Mouse (Mus musculus) limb, embryonic 14.5 days (tissue): ENCODE results near the gene Ccdc88b. TPM values are rescaled to one million over a fixed set of nuclear protein-coding genes. Genes with fewer than 3 reads are reported as not detected.

Experiments
- ATAC-seq: fragments of 200-750 bp; cut with Nextera tagmentation; 2 replicates; pipeline ENCODE4 v1.8.0; 2017; ENCODE audit warnings: low read depth, moderate number of reproducible peaks, moderate TSS enrichment; ENCODE audit not compliant: low FRiP score
- DNase-seq: peaks from one replicate; pipeline ENCODE4 v3.0.0-alpha.2; 2015; ENCODE audit warnings: low spot score
- H3K27ac ChIP-seq: fragments of 300-500 bp; sonication (generic); replicated peaks from 2 replicates; pipeline ENCODE4 v1.5.1; 2014; ENCODE audit warnings: low read depth, mild to moderate bottlenecking, low read length, moderate library complexity, mixed read lengths
- H3K27me3 ChIP-seq: fragments of 300-500 bp; sonication (generic); 2 replicates; pipeline ENCODE4 v1.6.1; 2014; ENCODE audit warnings: low read length, mixed read lengths; ENCODE audit not compliant: control insufficient read depth, insufficient read depth
- H3K36me3 ChIP-seq: fragments of 300-500 bp; sonication (generic); 2 replicates; pipeline ENCODE4 v1.6.1; 2014; ENCODE audit warnings: mild to moderate bottlenecking, low read length, moderate library complexity, mixed read lengths; ENCODE audit not compliant: control insufficient read depth, insufficient read depth
- H3K4me1 ChIP-seq: fragments of 300-500 bp; sonication (generic); 2 replicates; pipeline ENCODE4 v1.6.1; 2014; ENCODE audit warnings: antibody characterized with exemption, low read length, mixed read lengths; ENCODE audit not compliant: control insufficient read depth, insufficient read depth
- H3K4me2 ChIP-seq: fragments of 300-500 bp; sonication (generic); replicated peaks from 2 replicates; pipeline ENCODE4 v1.6.1; 2014; ENCODE audit warnings: low read depth, mild to moderate bottlenecking, low read length, moderate library complexity; ENCODE audit not compliant: severe bottlenecking
- H3K4me3 ChIP-seq: fragments of 300-500 bp; sonication (generic); replicated peaks from 2 replicates; pipeline ENCODE4 v1.5.1; 2014; ENCODE audit warnings: low read length
- H3K9ac ChIP-seq: fragments of 300-500 bp; sonication (generic); 2 replicates; pipeline ENCODE4 v1.6.1; 2014; ENCODE audit warnings: mild to moderate bottlenecking, low read depth, low read length, moderate library complexity; ENCODE audit not compliant: severe bottlenecking
- H3K9me3 ChIP-seq: fragments of 300-500 bp; sonication (generic); 2 replicates; pipeline ENCODE4 v1.6.1; 2016; ENCODE audit warnings: low read length; ENCODE audit not compliant: control insufficient read depth
- POLR2A ChIP-seq: fragments of 200-500 bp; IDR thresholded peaks from 2 replicates; pipeline ENCODE4 v1.8.0; 2012; ENCODE audit warnings: inconsistent platforms, mild to moderate bottlenecking, moderate library complexity, borderline replicate concordance; ENCODE audit not compliant: insufficient read depth, insufficient read length; ENCODE audit errors: extremely low read depth
- WGBS: fragments of 180-500 bp; shearing (Covaris S2); extraction: QIAGEN DNeasy Blood & Tissue Kit; methylation state at CpG from one replicate; pipeline ENCODE4 v1.1.7; 2014; 5-methylcytosine and 5-hydroxymethylcytosine counted together
- polyA plus RNA-seq, 2 experiments: library from polyadenylated mRNA; depleted of rRNA in 1 of 2; stranded (reverse) in 1 of 2; unstranded in 1 of 2; fragments of >200 nt; fragmentation: Nextera tagmentation in 1 of 2; extraction: Ambion mirVana in 1 of 2; gene quantifications; 2 replicates each; pipeline versions ENCODE4 v1.2.1 to v1.2.3; 2012 to 2014

The Ccdc88b gene
- polyA plus RNA-seq, 2 experiments = 0.69 to 2.2 TPM

DNA sequence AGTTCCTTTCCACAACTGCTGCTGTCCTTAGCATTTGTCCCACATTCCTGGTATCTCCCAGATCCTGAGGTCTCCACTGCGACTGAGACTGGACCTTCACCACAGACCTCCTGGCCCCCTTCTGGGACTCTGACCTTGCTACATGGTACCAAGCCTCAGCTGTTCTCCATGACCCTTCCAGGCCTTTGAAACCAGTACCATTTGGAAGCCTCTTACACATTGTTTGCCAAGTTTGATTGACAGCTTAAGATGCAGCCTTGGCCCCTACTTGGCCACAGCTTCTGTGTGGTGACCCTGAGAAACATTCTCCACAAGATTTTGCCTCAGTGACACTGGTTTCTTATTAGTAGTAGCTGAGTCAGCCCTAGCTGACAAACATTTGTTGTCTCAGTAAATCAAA, 15.7 kb downstream of the Ccdc88b start:
- 66% methylated on average over 1 of the region's 1 CpGs for WGBS
- peaks cover 12% of the 10 kb centered on the region for H3K4me1 ChIP-seq
- H3K4me2 ChIP-seq = no peak overlapping the region
- H3K9me3 ChIP-seq = no peaks in the 10 kb centered on the region
- ATAC-seq = no peak
- H3K9ac ChIP-seq = no peak overlapping the region
- H3K36me3 ChIP-seq = peaks cover 12% of the 10 kb centered on the region; the same call in 1 of the 2 replicates
- H3K4me3 ChIP-seq = no peak overlapping the region
- peaks cover 43% of the 10 kb centered on the region for H3K27me3 ChIP-seq
- no peak for TF ChIP-seq POLR2A
- no peak overlapping the region for H3K27ac ChIP-seq
- no peak for DNase-seq

DNA sequence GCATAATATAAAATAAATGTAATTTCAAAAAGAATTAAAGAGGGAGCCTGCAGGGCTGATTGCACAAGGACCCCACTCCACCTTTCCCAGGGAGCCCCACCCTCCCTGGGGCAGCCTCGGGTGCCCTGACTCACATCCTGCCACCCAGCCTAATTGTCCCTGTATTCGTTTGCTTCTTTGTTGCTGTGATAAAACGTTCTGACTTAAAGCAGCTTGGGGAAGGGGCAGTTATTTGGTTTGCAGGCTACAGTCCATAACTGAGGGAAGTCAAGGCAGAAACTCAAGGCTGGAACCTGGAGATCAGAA, 16.8 kb downstream of the Ccdc88b start:
- 21% methylated on average over 3 of the region's 3 CpGs for WGBS
- ATAC-seq (no peak), DNase-seq (no peak)
- Histone ChIP-seq H3K36me3 (peaks cover 14% of the 10 kb centered on the region; the same call in 1 of the 2 replicates), H3K9ac (no peak overlapping the region), H3K4me2 (peak overlapping the region; percentile 95), H3K9me3 (no peaks in the 10 kb centered on the region), H3K27me3 (peaks cover 32% of the 10 kb centered on the region), H3K4me3 (peak overlapping the region; percentile 80; the same call in 1 of the 2 replicates), H3K27ac (no peak overlapping the region), H3K4me1 (peaks cover 12% of the 10 kb centered on the region)
- no peak for TF ChIP-seq POLR2A

DNA sequence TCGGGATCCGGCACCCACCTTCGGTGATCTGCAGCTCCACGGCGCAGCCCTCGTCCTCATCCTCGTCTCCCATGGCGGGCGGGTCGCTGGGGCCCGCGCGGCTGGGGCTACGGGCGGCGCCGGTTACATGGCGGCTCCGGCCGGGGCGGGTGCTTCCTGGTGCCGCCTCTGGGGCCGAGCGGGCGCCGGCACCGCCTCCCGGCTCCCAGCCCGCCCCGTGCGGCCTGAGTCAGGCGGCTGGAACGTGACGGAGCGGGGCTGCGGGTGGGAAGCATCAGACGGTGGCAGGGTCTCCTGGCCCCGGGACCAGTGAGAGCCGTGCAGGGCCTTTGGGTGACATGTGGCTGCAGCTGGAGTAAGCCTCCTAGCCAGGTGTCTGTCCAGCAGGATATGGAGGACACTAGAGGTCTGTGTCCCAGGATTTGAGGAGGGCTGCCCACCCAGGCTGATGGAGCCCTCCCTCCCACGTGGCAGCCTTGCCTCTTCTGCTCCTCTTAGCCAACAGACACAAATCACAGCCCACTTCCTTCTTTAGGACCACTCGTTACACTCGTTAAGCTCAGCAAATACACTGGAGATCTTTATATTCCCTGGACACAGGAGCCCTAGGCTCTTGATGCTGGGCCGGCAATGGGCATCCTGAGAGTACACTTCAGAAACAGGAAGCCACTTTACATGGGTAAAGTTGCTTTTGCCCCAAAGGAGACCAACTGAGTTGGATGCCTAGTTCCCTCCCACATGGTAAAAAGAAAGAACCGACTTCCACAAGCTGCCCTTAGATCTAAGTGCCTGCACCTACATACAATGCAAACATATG, 17.3 kb downstream of the Ccdc88b start, which contains the start of gene Rps6ka4:
Gene Rps6ka4, minus strand, starts transcription at position 162 of the 817 bp plus-strand sequence.
- H3K9me3 ChIP-seq = no peaks in the 10 kb centered on the region
- H3K4me3 ChIP-seq = peak within 1 kb of the TSS; percentile 80
- peaks cover 12% of the 10 kb centered on the region for H3K4me1 ChIP-seq
- peak within 1 kb of the TSS; percentile 78 for H3K9ac ChIP-seq
- H3K36me3 ChIP-seq = peaks cover 14% of the 10 kb centered on the region; the same call in 1 of the 2 replicates
- DNase-seq (peak; percentile 48), ATAC-seq (peak; percentile 86)
- peak within 1 kb of the TSS; percentile 95 for H3K4me2 ChIP-seq
- H3K27me3 ChIP-seq = peaks cover 29% of the 10 kb centered on the region
- H3K27ac ChIP-seq = no peak within 1 kb of the TSS; the same call in 1 of the 2 replicates
- WGBS = under 1% methylated on average over 41 of the region's 44 CpGs
- TF ChIP-seq POLR2A = no peak

DNA sequence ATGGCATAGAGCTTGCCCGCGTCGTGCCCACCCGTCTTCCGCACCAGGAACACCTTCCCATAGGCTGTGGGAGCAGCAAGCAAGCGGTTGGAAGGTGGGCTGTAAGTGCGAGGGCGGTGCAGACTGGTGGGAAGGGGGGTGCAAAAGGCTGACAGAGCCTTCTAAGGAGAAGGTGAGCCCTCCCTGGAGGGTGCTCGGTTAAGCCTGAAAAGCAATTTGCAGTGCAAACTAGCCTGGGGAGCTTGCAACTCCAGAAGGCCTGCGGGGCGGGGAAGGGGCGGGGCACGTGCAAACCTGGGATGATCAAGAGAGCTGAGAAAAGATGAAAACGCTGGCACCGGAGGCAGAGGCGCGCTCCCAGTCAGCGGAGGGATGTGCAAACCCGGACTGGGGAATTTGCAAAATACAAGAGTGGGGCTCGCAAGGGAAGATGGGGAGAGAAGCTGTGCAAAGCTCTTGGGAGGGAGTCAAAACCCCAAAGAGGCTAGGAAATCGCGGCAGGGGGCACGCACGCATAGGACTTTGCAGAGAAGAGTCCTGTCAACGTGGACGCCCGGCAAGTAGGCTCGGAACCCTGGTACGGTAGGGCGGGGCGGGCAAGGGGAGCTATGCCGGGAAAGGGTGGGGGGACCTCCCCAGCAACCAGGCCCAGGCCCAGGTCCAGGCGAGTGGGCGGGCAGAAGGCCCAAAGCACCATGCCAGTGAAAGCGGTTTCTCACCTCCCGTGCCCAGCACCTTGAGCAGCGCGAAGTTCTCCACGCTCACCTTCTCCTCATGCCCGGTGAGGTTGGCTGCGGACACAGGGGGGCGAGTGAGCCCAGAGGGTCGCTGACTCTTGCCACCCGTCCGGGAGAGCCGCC, 18.2 kb downstream of the Ccdc88b start:
- 2% methylated on average over 38 of the region's 46 CpGs for WGBS
- no peak overlapping the region; the same call in 1 of the 2 replicates for H3K27ac ChIP-seq

DNA sequence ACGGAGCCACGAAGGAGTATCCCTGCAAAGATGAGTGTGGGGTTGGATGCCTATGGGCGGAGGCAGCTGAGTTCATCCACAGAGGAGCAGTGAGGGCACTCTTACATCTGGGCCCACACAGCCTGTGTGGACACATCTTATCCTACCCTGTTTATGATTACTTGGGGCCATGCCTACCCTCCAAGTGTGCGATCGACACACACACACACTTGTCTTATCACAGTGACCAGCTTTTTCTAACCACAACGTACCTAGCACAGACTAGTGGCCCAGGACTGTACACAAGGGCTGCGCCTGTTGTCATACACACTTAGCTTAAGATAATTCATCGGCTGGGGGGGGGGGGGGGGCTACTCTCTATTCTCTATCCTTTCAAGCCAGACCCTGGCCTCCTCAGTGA, 25.6 kb downstream of the Ccdc88b start:
- Histone ChIP-seq H3K4me1 (peaks cover 6% of the 10 kb centered on the region; the same call in 1 of the 2 replicates), H3K36me3 (peaks cover 50% of the 10 kb centered on the region), H3K9me3 (no peaks in the 10 kb centered on the region), H3K4me2 (no peak overlapping the region), H3K9ac (no peak overlapping the region), H3K4me3 (no peak overlapping the region), H3K27ac (no peak overlapping the region), H3K27me3 (peaks cover 45% of the 10 kb centered on the region)
- WGBS = 87% methylated on average over 8 of the region's 8 CpGs
- DNase-seq = no peak
- no peak for TF ChIP-seq POLR2A
- ATAC-seq = no peak

More for the DNA sequence above, 18.2 kb downstream of the Ccdc88b start:
- Histone ChIP-seq H3K9ac (peak overlapping the region; percentile 78), H3K36me3 (peaks cover 22% of the 10 kb centered on the region; the same call in 1 of the 2 replicates), H3K4me1 (peaks cover 12% of the 10 kb centered on the region), H3K27me3 (peaks cover 29% of the 10 kb centered on the region), H3K4me2 (peak overlapping the region; percentile 95), H3K9me3 (no peaks in the 10 kb centered on the region), H3K4me3 (peak overlapping the region; percentile 80)
- DNase-seq (no peak), ATAC-seq (peak; percentile 41; the same call in 1 of the 2 replicates)
- TF ChIP-seq POLR2A = no peak
